11 mouse cellular contexts compared by ENCODE assay signal in the genomic region with DNA sequence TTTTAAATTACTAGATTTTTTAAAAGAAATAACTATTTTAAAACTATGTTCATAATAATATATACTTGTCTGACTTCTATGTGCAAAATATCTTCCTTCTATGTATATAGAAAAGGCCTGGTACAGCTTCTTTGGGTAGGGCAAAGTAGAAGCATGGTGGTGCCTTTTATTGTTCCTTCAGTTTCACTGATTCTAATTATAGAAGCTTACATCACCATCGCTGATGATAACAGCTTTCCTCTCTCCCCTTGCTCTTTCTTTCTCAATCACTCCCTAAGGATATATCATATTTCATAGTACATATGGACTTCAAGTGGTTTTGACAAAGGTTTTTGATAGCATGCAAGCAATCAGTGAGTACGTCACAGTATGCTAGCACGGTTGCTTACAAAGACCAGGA.
DNase-seq lines count a peak whose midpoint lies in the region; ATAC-seq and TF ChIP-seq lines count a peak whose summit lies in the region.
"Had no signal": no experiment of that assay in that cellular context is flagged by ENCODE, and none has a peak within 500 bp of the region (broad histone marks: within the 10 kb centered on the region; RNA-seq: fewer than 3 reads in every experiment).

No protein-coding gene starts in this region.

- peak overlapping the region; percentile 26; the same call in 1 of the 2 replicates for H3K4me2 ChIP-seq in heart, embryonic 12.5 days
- H3K4me2 ChIP-seq in midbrain, postnatal 0 days (ENCODE audit: low read depth, low read length, poor library complexity, severe bottlenecking): no peak overlapping the region
- no peak overlapping the region for H3K4me2 ChIP-seq in midbrain, embryonic 16.5 days (ENCODE audit: low read length)
- no peak overlapping the region for H3K4me2 ChIP-seq in hindbrain, embryonic 13.5 days

- H3K4me3 ChIP-seq in heart, embryonic 12.5 days: no peak overlapping the region
- H3K4me3 ChIP-seq in midbrain, postnatal 0 days (ENCODE audit: low read depth, low read length): no peak overlapping the region
- H3K4me3 ChIP-seq in midbrain, embryonic 16.5 days (ENCODE audit: low read depth, low read length): no peak overlapping the region
- no peak overlapping the region for H3K4me3 ChIP-seq in hindbrain, embryonic 13.5 days
- H3K4me3 ChIP-seq: erythroblast, embryonic 14.5 days had no signal

- no peak for ATAC-seq in heart, embryonic 12.5 days (ENCODE audit: insufficient number of reproducible peaks, low FRiP score)
- no peak for ATAC-seq in midbrain, postnatal 0 days (ENCODE audit: low FRiP score)
- ATAC-seq in midbrain, embryonic 16.5 days: no peak
- ATAC-seq in hindbrain, embryonic 13.5 days (ENCODE audit: low FRiP score): no peak
- no peak for ATAC-seq in activated CD4-positive, CD25-positive, alpha-beta regulatory T cell, adult 4 months

- H3K36me3 ChIP-seq in heart, embryonic 12.5 days: peaks cover 4% of the 10 kb centered on the region
- H3K36me3 ChIP-seq in midbrain, postnatal 0 days (ENCODE audit: insufficient read depth, low read length): no peaks in the 10 kb centered on the region
- H3K36me3 ChIP-seq in midbrain, embryonic 16.5 days (ENCODE audit: control insufficient read depth, insufficient read depth, low read length): no peaks in the 10 kb centered on the region
- H3K36me3 ChIP-seq in hindbrain, embryonic 13.5 days: no peaks in the 10 kb centered on the region

- H3K27ac ChIP-seq in heart, embryonic 12.5 days (ENCODE audit: poor library complexity, severe bottlenecking): peak overlapping the region; percentile 43
- no peak overlapping the region for H3K27ac ChIP-seq in midbrain, postnatal 0 days (ENCODE audit: low read depth, low read length)
- no peak overlapping the region for H3K27ac ChIP-seq in midbrain, embryonic 16.5 days (ENCODE audit: low read length)
- peak overlapping the region; percentile 55 for H3K27ac ChIP-seq in hindbrain, embryonic 13.5 days
- H3K27ac ChIP-seq: liver, embryonic 14.5 days had no signal

- 26% methylated on average over 3 of the region's 3 CpGs for WGBS in heart, embryonic 12.5 days
- WGBS in midbrain, postnatal 0 days: 49% methylated on average over 3 of the region's 3 CpGs
- 56% methylated on average over 3 of the region's 3 CpGs for WGBS in midbrain, embryonic 16.5 days
- 57% methylated on average over 3 of the region's 3 CpGs for WGBS in hindbrain, embryonic 13.5 days

- no peaks in the 10 kb centered on the region for H3K9me3 ChIP-seq in heart, embryonic 12.5 days (replicated peaks)
- no peaks in the 10 kb centered on the region for H3K9me3 ChIP-seq in midbrain, postnatal 0 days (ENCODE audit: low read length)
- H3K9me3 ChIP-seq in midbrain, embryonic 16.5 days (replicated peaks; ENCODE audit: control insufficient read depth, low read length, poor library complexity, severe bottlenecking): no peaks in the 10 kb centered on the region
- no peaks in the 10 kb centered on the region for H3K9me3 ChIP-seq in hindbrain, embryonic 13.5 days

- TF ChIP-seq CTCF in midbrain, postnatal 0 days (IDR thresholded peaks at IDR 0.05): no peak

- no peaks in the 10 kb centered on the region for H3K27me3 ChIP-seq in heart, embryonic 12.5 days (replicated peaks)
- no peaks in the 10 kb centered on the region for H3K27me3 ChIP-seq in midbrain, postnatal 0 days (ENCODE audit: insufficient read depth, low read length)
- no peaks in the 10 kb centered on the region for H3K27me3 ChIP-seq in midbrain, embryonic 16.5 days (ENCODE audit: control insufficient read depth, insufficient read depth, low read depth, low read length)
- H3K27me3 ChIP-seq in hindbrain, embryonic 13.5 days: no peaks in the 10 kb centered on the region

- no peak for DNase-seq in heart, adult 9 months (ENCODE audit: low spot score in 2 of 2)
- DNase-seq in midbrain, postnatal 0 days (ENCODE audit: low spot score): peak; percentile 21
- DNase-seq in retina, postnatal 1 day: peak; percentile 8
- DNase-seq in kidney, postnatal 4 days: no peak
- DNase-seq: kidney, postnatal 14 days had no signal

- no peak overlapping the region for H3K9ac ChIP-seq in heart, embryonic 12.5 days
- no peak overlapping the region for H3K9ac ChIP-seq in midbrain, postnatal 0 days (replicated peaks; ENCODE audit: low read length, poor library complexity, severe bottlenecking)
- no peak overlapping the region for H3K9ac ChIP-seq in midbrain, embryonic 16.5 days (ENCODE audit: low read depth, low read length)
- no peak overlapping the region for H3K9ac ChIP-seq in hindbrain, embryonic 13.5 days
- H3K9ac ChIP-seq: liver, embryonic 14.5 days had no signal

- H3K4me1 ChIP-seq in heart, embryonic 12.5 days (replicated peaks): peaks cover 9% of the 10 kb centered on the region
- H3K4me1 ChIP-seq in midbrain, postnatal 0 days (ENCODE audit: insufficient read depth, low read length): 0 out of 2 replicates have a peak, but pooled peaks cover 3% of the 10 kb centered on the region
- H3K4me1 ChIP-seq in midbrain, embryonic 16.5 days (ENCODE audit: control insufficient read depth, insufficient read depth, low read length): peaks cover 3% of the 10 kb centered on the region; the same call in 1 of the 2 replicates
- peaks cover 14% of the 10 kb centered on the region for H3K4me1 ChIP-seq in hindbrain, embryonic 13.5 days (replicated peaks)

Comparison
In these comparisons a context has a peak if more than half of its experiments do, and no peak if none do; other contexts are left out.
1. H3K27ac ChIP-seq: peak in heart, embryonic 12.5 days (single experiment) and hindbrain, embryonic 13.5 days (single experiment); none in midbrain, postnatal 0 days (single experiment) and midbrain, embryonic 16.5 days (single experiment).
2. DNase-seq: peak in midbrain, postnatal 0 days (single experiment) and retina, postnatal 1 day (single experiment); none in heart, adult 9 months (0 of 2) and kidney, postnatal 4 days (0 of 2).